ENCODE assay signal across 27 mouse cellular contexts in the genomic region with DNA sequence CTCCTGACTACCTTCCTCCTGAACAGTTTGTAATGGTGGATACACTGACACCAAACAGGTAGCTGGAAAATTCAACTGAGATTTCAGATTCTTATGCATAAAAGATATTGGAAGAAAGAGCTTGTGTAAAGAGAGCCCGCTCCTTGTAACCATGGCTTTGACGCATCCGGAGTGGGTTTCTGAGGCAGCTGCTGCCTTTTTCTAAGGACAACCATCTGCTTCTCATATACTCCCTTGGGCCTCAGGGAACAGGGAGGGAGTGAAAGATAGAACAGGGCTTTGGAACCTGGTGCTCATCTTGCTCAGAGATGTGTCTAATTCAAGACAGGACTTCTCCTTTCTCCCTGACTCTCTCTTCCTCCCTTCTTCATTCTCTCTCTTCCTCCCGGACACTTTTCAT. TPM values are rescaled to one million over a fixed set of nuclear protein-coding genes. Genes with fewer than 3 reads are reported as not detected.
DNase-seq lines count a peak whose midpoint lies in the region; ATAC-seq and TF ChIP-seq lines count a peak whose summit lies in the region.
"Had no signal": no experiment of that assay in that cellular context is flagged by ENCODE, and none has a peak within 500 bp of the region (broad histone marks: within the 10 kb centered on the region; RNA-seq: fewer than 3 reads in every experiment).

No protein-coding gene starts in this region.

- H3K4me3 ChIP-seq in layer of hippocampus, adult 2 months: no peak overlapping the region
- H3K4me3 ChIP-seq in cortical plate, adult 2 months (ENCODE audit: insufficient read depth, low read length): no peak overlapping the region
- H3K4me3 ChIP-seq: erythroblast, embryonic 14.5 days; forebrain, embryonic 13.5 days; hindbrain, embryonic 12.5 days; limb, embryonic 13.5 days; liver, embryonic 12.5 days; midbrain, embryonic 10.5 days had no signal

- peak overlapping the region; percentile 71 for H3K27ac ChIP-seq in layer of hippocampus, adult 2 months
- peak overlapping the region; percentile 54 for H3K27ac ChIP-seq in cortical plate, adult 2 months (ENCODE audit: insufficient read depth, low read length)
- H3K27ac ChIP-seq: forebrain, embryonic 13.5 days; hindbrain, embryonic 12.5 days; kidney, postnatal 0 days; limb, embryonic 13.5 days; liver, embryonic 12.5 days; midbrain, embryonic 10.5 days had no signal

- ATAC-seq in frontal cortex, adult (ENCODE audit: low TSS enrichment): peak; percentile 64
- ATAC-seq: forebrain, embryonic 13.5 days; inflammation-experienced regulatory T-cells, adult 6 months; liver, embryonic 12.5 days had no signal

- TF ChIP-seq CTCF in layer of hippocampus, adult 2 months (conservative IDR thresholded peaks at IDR 0.05): no peak
- TF ChIP-seq CTCF in cortical plate, adult 2 months (IDR thresholded peaks at IDR 0.05; ENCODE audit: extremely low read depth, insufficient read depth, low read length): no peak

- peaks cover 28% of the 10 kb centered on the region for H3K4me1 ChIP-seq in cortical plate, adult 2 months (ENCODE audit: control insufficient read depth, insufficient read depth, low read length)
- H3K4me1 ChIP-seq: liver, embryonic 12.5 days had no signal

- TF ChIP-seq POLR2A in cortical plate, adult 2 months (IDR thresholded peaks at IDR 0.05; ENCODE audit: extremely low read depth, insufficient read depth, low read length): no peak

- no peak for DNase-seq in frontal cortex, postnatal 14 days (ENCODE audit: low spot score in 2 of 2)
- no peak for DNase-seq in layer of hippocampus, adult 2 months (ENCODE audit: low spot score in 2 of 2)
- no peak for DNase-seq in layer of hippocampus, postnatal 10 days (ENCODE audit: low spot score in 2 of 2)
- DNase-seq in brain, adult 2 months (ENCODE audit: low read depth, low spot score): peak; percentile 79
- DNase-seq in spleen, adult 18-20 months: no peak
- DNase-seq: B cell, adult 2 months; cerebellum, adult 18-20 months; cerebellum, postnatal 25 days; kidney, adult 18-20 months; lung, adult 18-20 months; lung, postnatal 10 days; right cerebral cortex, postnatal 4 days; thymus, adult 18-20 months; thymus, postnatal 36 days had no signal

RNA-seq across cellular contexts. Expression of a gene that starts 37.8 kb away (rescaled TPM):
- total RNA-seq in layer of hippocampus, adult 2 months (2021): 100 to 1,000 TPM; 569 to 585 TPM
- total RNA-seq in layer of hippocampus, postnatal 10 days (2021): 100 to 1,000 TPM; 632 to 743 TPM
- 333 and 339 TPM in 2 replicates for polyA plus RNA-seq in cortical plate, adult 2 months (2012; rRNA removed)
- total RNA-seq: CH12.LX; granulocyte monocyte progenitor cell, adult 5-6 weeks had no signal
- polyA plus RNA-seq: erythroblast, embryonic 14.5 days; G1E had no signal
